Mouse (Mus musculus): ENCODE measurements around the gene Cish. TPM values are rescaled to one million over a fixed set of nuclear protein-coding genes. Genes with fewer than 3 reads are reported as not detected.

Gene Cish
- polyA plus RNA-seq, 1 experiment from 2014 or later: 6.5 TPM

- 2% methylated on average over 46 of the region's 49 CpGs for WGBS
- no peaks in the 10 kb centered on the region for H3K9me3 ChIP-seq (ENCODE audit: control insufficient read depth, low read length)
- no peak within 1 kb of the TSS for H3K27ac ChIP-seq (ENCODE audit: low read depth, low read length)
- peak within 1 kb of the TSS; percentile 47 for H3K9ac ChIP-seq (ENCODE audit: low read length)
- DNase-seq (ENCODE audit: low spot score) (peak; percentile 89), ATAC-seq (replicated peaks; ENCODE audit: low FRiP score) (peak; percentile 81)
- no peaks in the 10 kb centered on the region for H3K36me3 ChIP-seq (ENCODE audit: control insufficient read depth, insufficient read depth, low read length)
- H3K27me3 ChIP-seq (ENCODE audit: control insufficient read depth, insufficient read depth, low read length): peaks cover 5% of the 10 kb centered on the region; the same call in 1 of the 2 replicates
- peak within 1 kb of the TSS; percentile 42 for H3K4me3 ChIP-seq (ENCODE audit: low read depth, low read length)
- H3K4me2 ChIP-seq (ENCODE audit: low read depth, low read length, severe bottlenecking): peak within 1 kb of the TSS; percentile 81
- peaks cover 7% of the 10 kb centered on the region; the same call in 1 of the 2 replicates for H3K4me1 ChIP-seq (replicated peaks; ENCODE audit: control insufficient read depth, insufficient read depth, low read length)
Observed at GRCm38 (mm10) chr9:107289211-107290076, 6.4 kb upstream of the Cish start, which contains the start of gene Mapkapk3. Gene Mapkapk3, minus strand, starts transcription at chr9:107289877.

DNA sequence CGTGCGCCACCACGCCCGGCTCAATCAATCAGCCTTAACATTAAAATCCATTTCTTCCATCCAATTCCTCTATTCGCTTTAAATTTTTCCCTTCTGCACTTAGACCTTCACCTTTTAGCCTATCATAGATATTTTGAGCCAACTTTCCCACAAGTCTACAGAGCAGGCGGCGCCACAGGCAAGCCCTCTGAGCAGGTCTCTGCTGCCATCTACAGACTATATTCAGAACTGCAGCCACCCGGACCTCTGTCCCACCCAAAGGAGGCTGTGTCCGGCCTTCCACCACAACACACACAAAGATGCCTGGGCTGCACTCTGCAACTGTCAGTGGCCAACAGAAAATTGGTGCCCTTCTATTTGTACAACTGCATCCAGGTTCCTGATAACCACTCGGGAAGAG is 4.9 kb upstream of the Cish start:
- H3K27me3 ChIP-seq (ENCODE audit: control insufficient read depth, insufficient read depth, low read length): peaks cover 7% of the 10 kb centered on the region; the same call in 1 of the 2 replicates
- DNase-seq (ENCODE audit: low spot score) (peak; percentile 90), ATAC-seq (replicated peaks; ENCODE audit: low FRiP score) (0 out of 2 replicates have a peak, but pooled peaks have one; percentile 38)
- no peak overlapping the region for H3K9ac ChIP-seq (ENCODE audit: low read length)
- H3K27ac ChIP-seq (ENCODE audit: low read depth, low read length): no peak overlapping the region
- H3K4me1 ChIP-seq (replicated peaks; ENCODE audit: control insufficient read depth, insufficient read depth, low read length): peaks cover 7% of the 10 kb centered on the region; the same call in 1 of the 2 replicates
- H3K4me2 ChIP-seq (ENCODE audit: low read depth, low read length, severe bottlenecking): no peak overlapping the region
- 28% methylated on average over 10 of the region's 10 CpGs for WGBS
- no peaks in the 10 kb centered on the region for H3K36me3 ChIP-seq (ENCODE audit: control insufficient read depth, insufficient read depth, low read length)
- no peak overlapping the region for H3K4me3 ChIP-seq (ENCODE audit: low read depth, low read length)
- no peaks in the 10 kb centered on the region for H3K9me3 ChIP-seq (ENCODE audit: control insufficient read depth, low read length)

DNA sequence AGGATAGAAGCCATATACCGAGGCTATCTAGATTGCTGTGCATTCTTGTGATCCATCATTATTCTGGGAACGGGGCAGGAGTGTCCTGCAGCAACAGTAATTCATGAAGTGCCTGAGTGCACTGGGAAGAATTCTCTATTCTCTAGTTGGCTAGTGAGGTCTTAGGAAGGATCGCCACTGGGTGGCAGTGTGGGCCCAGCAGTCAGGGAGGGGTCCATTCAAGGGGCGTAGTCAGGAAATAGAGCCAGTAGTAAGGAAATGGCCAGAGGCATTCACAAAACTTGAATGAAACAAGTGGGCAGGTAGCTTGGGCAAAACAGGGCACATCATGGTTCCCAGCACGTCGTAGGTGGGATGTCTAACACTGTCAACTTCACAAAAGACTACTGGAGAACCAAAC is 1.6 kb upstream of the Cish start:
- 7% methylated on average over 6 of the region's 6 CpGs for WGBS
- Histone ChIP-seq H3K9me3 (ENCODE audit: control insufficient read depth, low read length) (no peaks in the 10 kb centered on the region), H3K4me3 (ENCODE audit: low read depth, low read length) (no peak overlapping the region), H3K9ac (ENCODE audit: low read length) (no peak overlapping the region), H3K4me2 (ENCODE audit: low read depth, low read length, severe bottlenecking) (no peak overlapping the region), H3K27me3 (ENCODE audit: control insufficient read depth, insufficient read depth, low read length) (peaks cover 2% of the 10 kb centered on the region; the same call in 1 of the 2 replicates), H3K36me3 (ENCODE audit: control insufficient read depth, insufficient read depth, low read length) (no peaks in the 10 kb centered on the region), H3K27ac (ENCODE audit: low read depth, low read length) (no peak overlapping the region), H3K4me1 (replicated peaks; ENCODE audit: control insufficient read depth, insufficient read depth, low read length) (peaks cover 5% of the 10 kb centered on the region; the same call in 1 of the 2 replicates)
- DNase-seq (ENCODE audit: low spot score) (peak; percentile 83), ATAC-seq (replicated peaks; ENCODE audit: low FRiP score) (no peak)

- 81% methylated on average over 4 of the region's 4 CpGs for WGBS
- Histone ChIP-seq H3K27me3 (ENCODE audit: control insufficient read depth, insufficient read depth, low read length) (peaks cover 2% of the 10 kb centered on the region; the same call in 1 of the 2 replicates), H3K4me1 (replicated peaks; ENCODE audit: control insufficient read depth, insufficient read depth, low read length) (peaks cover 3% of the 10 kb centered on the region; the same call in 1 of the 2 replicates), H3K4me2 (ENCODE audit: low read depth, low read length, severe bottlenecking) (peak overlapping the region; percentile 92), H3K36me3 (ENCODE audit: control insufficient read depth, insufficient read depth, low read length) (no peaks in the 10 kb centered on the region), H3K9ac (ENCODE audit: low read length) (no peak overlapping the region), H3K27ac (ENCODE audit: low read depth, low read length) (no peak overlapping the region), H3K9me3 (ENCODE audit: control insufficient read depth, low read length) (no peaks in the 10 kb centered on the region), H3K4me3 (ENCODE audit: low read depth, low read length) (no peak overlapping the region)
- DNase-seq (ENCODE audit: low spot score): no peak
- no peak for ATAC-seq (replicated peaks; ENCODE audit: low FRiP score)
Observed at GRCm38 (mm10) chr9:107295616-107296015, 210 bp upstream of the Cish start.

DNA sequence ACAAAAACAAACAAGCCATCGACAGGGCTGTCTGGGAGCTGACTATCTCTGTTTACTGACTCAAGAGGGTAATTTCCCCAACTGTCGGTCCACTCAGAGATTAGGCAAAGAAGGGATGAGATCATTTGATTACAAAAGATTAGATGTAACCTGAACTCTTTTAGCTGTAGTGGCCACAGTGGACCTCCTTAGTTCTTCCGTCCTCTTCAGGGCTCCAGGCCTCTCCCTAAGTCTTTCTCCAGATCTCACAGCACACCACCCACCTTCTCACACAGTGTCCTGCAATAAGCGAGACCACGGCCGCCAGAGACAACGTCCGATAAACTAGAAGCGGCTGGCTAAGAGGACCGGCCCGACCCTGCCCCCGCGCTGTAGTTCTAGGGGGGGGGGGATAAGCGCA is 215 bp downstream of the Cish start:
- WGBS: 6% methylated on average over 14 of the region's 14 CpGs
- Histone ChIP-seq H3K27me3 (ENCODE audit: control insufficient read depth, insufficient read depth, low read length) (peaks cover 2% of the 10 kb centered on the region; the same call in 1 of the 2 replicates), H3K4me2 (ENCODE audit: low read depth, low read length, severe bottlenecking) (peak overlapping the region; percentile 92), H3K9ac (ENCODE audit: low read length) (peak overlapping the region; percentile 59), H3K36me3 (ENCODE audit: control insufficient read depth, insufficient read depth, low read length) (no peaks in the 10 kb centered on the region), H3K27ac (ENCODE audit: low read depth, low read length) (no peak overlapping the region), H3K4me1 (replicated peaks; ENCODE audit: control insufficient read depth, insufficient read depth, low read length) (peaks cover 3% of the 10 kb centered on the region; the same call in 1 of the 2 replicates), H3K4me3 (ENCODE audit: low read depth, low read length) (peak overlapping the region; percentile 64), H3K9me3 (ENCODE audit: control insufficient read depth, low read length) (no peaks in the 10 kb centered on the region)
- ATAC-seq (replicated peaks; ENCODE audit: low FRiP score): peak; percentile 59
- DNase-seq (ENCODE audit: low spot score): no peak

- H3K27ac ChIP-seq (ENCODE audit: low read depth, low read length): no peak overlapping the region
Observed at GRCm38 (mm10) chr9:107296501-107296965, 707 bp downstream of the Cish start.

GRCm38 (mm10) chr9:107297059-107297458 is 1.2 kb downstream of the Cish start:
- H3K9ac ChIP-seq (ENCODE audit: low read length): peak overlapping the region; percentile 74
- peaks cover 2% of the 10 kb centered on the region; the same call in 1 of the 2 replicates for H3K27me3 ChIP-seq (ENCODE audit: control insufficient read depth, insufficient read depth, low read length)
- ATAC-seq (replicated peaks; ENCODE audit: low FRiP score) (peak; percentile 31; the same call in 1 of the 2 replicates), DNase-seq (ENCODE audit: low spot score) (no peak)
- no peak overlapping the region for H3K27ac ChIP-seq (ENCODE audit: low read depth, low read length)
- peaks cover 3% of the 10 kb centered on the region; the same call in 1 of the 2 replicates for H3K4me1 ChIP-seq (replicated peaks; ENCODE audit: control insufficient read depth, insufficient read depth, low read length)
- peak overlapping the region; percentile 92 for H3K4me2 ChIP-seq (ENCODE audit: low read depth, low read length, severe bottlenecking)
- H3K36me3 ChIP-seq (ENCODE audit: control insufficient read depth, insufficient read depth, low read length): no peaks in the 10 kb centered on the region
- H3K9me3 ChIP-seq (ENCODE audit: control insufficient read depth, low read length): no peaks in the 10 kb centered on the region
- H3K4me3 ChIP-seq (ENCODE audit: low read depth, low read length): peak overlapping the region; percentile 64
- 12% methylated on average over 16 of the region's 16 CpGs for WGBS

More at GRCm38 (mm10) chr9:107296501-107296965, 707 bp downstream of the Cish start:
- DNase-seq (ENCODE audit: low spot score): peak; percentile 92
- Histone ChIP-seq H3K4me1 (replicated peaks; ENCODE audit: control insufficient read depth, insufficient read depth, low read length) (peaks cover 3% of the 10 kb centered on the region; the same call in 1 of the 2 replicates), H3K4me2 (ENCODE audit: low read depth, low read length, severe bottlenecking) (peak overlapping the region; percentile 92), H3K27me3 (ENCODE audit: control insufficient read depth, insufficient read depth, low read length) (peaks cover 2% of the 10 kb centered on the region; the same call in 1 of the 2 replicates), H3K9ac (ENCODE audit: low read length) (peak overlapping the region; percentile 74), H3K9me3 (ENCODE audit: control insufficient read depth, low read length) (no peaks in the 10 kb centered on the region), H3K36me3 (ENCODE audit: control insufficient read depth, insufficient read depth, low read length) (no peaks in the 10 kb centered on the region), H3K4me3 (ENCODE audit: low read depth, low read length) (peak overlapping the region; percentile 64)
- ATAC-seq (replicated peaks; ENCODE audit: low FRiP score): peak; percentile 99
- 1% methylated on average over 30 of the region's 31 CpGs for WGBS

- peak overlapping the region; percentile 11; the same call in 1 of the 2 replicates for H3K4me2 ChIP-seq (ENCODE audit: low read depth, low read length, severe bottlenecking)
- H3K9ac ChIP-seq (ENCODE audit: low read length): no peak overlapping the region
- peak overlapping the region; percentile 64 for H3K4me3 ChIP-seq (ENCODE audit: low read depth, low read length)
- peaks cover 2% of the 10 kb centered on the region; the same call in 1 of the 2 replicates for H3K27me3 ChIP-seq (ENCODE audit: control insufficient read depth, insufficient read depth, low read length)
- peaks cover 3% of the 10 kb centered on the region; the same call in 1 of the 2 replicates for H3K4me1 ChIP-seq (replicated peaks; ENCODE audit: control insufficient read depth, insufficient read depth, low read length)
- no peaks in the 10 kb centered on the region for H3K36me3 ChIP-seq (ENCODE audit: control insufficient read depth, insufficient read depth, low read length)
- 90% methylated on average over 4 of the region's 4 CpGs for WGBS
- DNase-seq (ENCODE audit: low spot score) (no peak), ATAC-seq (replicated peaks; ENCODE audit: low FRiP score) (no peak)
- H3K9me3 ChIP-seq (ENCODE audit: control insufficient read depth, low read length): no peaks in the 10 kb centered on the region
- H3K27ac ChIP-seq (ENCODE audit: low read depth, low read length): no peak overlapping the region
Observed at GRCm38 (mm10) chr9:107297658-107298057, 1.8 kb downstream of the Cish start.

All from forebrain, embryonic 11.5 days (tissue).